Mouse (Mus musculus): ENCODE measurements around the gene Pitx2. TPM values are rescaled to one million over a fixed set of nuclear protein-coding genes. Genes with fewer than 3 reads are reported as not detected.

Gene Pitx2
- polyA plus RNA-seq, 1 experiment, result not detected

GRCm38 (mm10) chr3:129256283-129256682 is 56.6 kb downstream of the Pitx2 start:
- TF ChIP-seq GATA1 (IDR thresholded peaks at IDR 0.05; ENCODE audit: low read length), result no peak

- no peak for TF ChIP-seq GATA1 (IDR thresholded peaks at IDR 0.05; ENCODE audit: low read length)
Measured at GRCm38 (mm10) chr3:129256766-129257165, 57.1 kb downstream of the Pitx2 start.

- no peak for TF ChIP-seq GATA1 (IDR thresholded peaks at IDR 0.05; ENCODE audit: low read length)
Measured at GRCm38 (mm10) chr3:129258497-129258896, 58.8 kb downstream of the Pitx2 start.

Other genes with a start within 250 kb of the Pitx2 start
- not detected in 2 replicates for gene Enpep, start 132.8 kb downstream of the Pitx2 start, polyA plus RNA-seq (2012)

Measured in G1E-ER4 (cell line).